Mouse (Mus musculus): ENCODE measurements around the gene Nt5dc1.

DNA sequence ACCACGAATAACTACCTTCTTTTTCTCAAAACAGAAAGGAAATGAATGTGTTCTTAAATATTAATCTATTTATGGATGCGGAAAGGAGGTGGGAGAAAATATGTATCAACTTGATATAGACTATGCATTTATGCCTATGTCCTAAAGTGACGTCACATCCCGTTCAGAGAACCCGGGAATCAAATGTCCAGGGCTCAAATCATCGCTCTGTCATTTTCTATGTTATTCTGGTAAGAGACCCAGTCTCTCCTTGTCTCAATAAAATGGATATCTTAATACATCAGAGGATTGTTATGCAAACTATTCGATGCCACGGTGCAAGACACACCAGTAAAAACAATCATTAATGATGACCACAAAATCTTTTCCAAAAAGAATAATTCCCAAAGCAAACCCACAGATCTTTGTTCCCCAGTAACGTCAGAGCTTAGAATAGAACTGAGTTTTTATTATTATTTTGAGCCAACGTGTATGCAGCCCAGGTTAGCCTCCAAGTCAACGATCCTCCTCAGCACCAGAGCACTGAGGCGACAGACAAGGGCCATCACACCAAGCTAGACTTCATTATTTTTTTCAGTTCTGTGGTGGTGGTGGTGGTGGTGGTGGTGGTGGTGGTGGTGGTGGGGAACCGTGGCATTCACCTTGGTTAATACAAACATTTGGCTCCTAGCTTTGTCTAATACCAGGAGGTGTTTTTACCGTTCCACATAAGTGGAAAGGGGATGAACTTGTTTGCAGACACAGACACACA, 137.0 kb downstream of the Nt5dc1 start:
- TF ChIP-seq POLR2A (IDR thresholded peaks at IDR 0.05; ENCODE audit: borderline replicate concordance, extremely low read depth, low read depth, low read length) (no peak), CTCF (IDR thresholded peaks at IDR 0.05; ENCODE audit: insufficient read depth, low read length) (no peak)

Measured in lung, adult 2 months (tissue).